Mouse (Mus musculus) small intestine, adult 2 months (tissue): Measurements from ENCODE around the gene B3gat3. TPM values are rescaled to one million over a fixed set of nuclear protein-coding genes. Genes with fewer than 3 reads are reported as not detected.
A peak's percentile ranks its signal among the peaks of the same experiment; 100 is the strongest.

Experiments used
- H3K27ac ChIP-seq: fragments of 200-500 bp; 2 replicates; pipeline ENCODE4 v1.5.1; 2012; ENCODE audit warnings: low read depth, low read length, control low read depth, inconsistent platforms; ENCODE audit not compliant: insufficient read depth
- H3K27me3 ChIP-seq: fragments of 200-500 bp; 2 replicates; pipeline ENCODE4 v1.6.1; 2012; ENCODE audit warnings: mild to moderate bottlenecking, moderate library complexity, low read length, inconsistent platforms; ENCODE audit not compliant: control insufficient read depth, insufficient read depth
- H3K36me3 ChIP-seq: fragments of 200-500 bp; 2 replicates; pipeline ENCODE4 v1.6.1; 2012; ENCODE audit warnings: mild to moderate bottlenecking, low read length, control low read depth, inconsistent platforms; ENCODE audit not compliant: control insufficient read depth, insufficient read depth
- H3K4me1 ChIP-seq: fragments of 200-500 bp; 2 replicates; pipeline ENCODE4 v1.6.1; 2012; ENCODE audit warnings: low read length, inconsistent platforms, mixed read lengths; ENCODE audit not compliant: control insufficient read depth, insufficient read depth, insufficient read length
- H3K4me3 ChIP-seq: fragments of 200-500 bp; 2 replicates; pipeline ENCODE4 v1.5.1; 2012; ENCODE audit warnings: low read depth, mild to moderate bottlenecking, control low read depth, inconsistent platforms, low read length, moderate library complexity
- CTCF ChIP-seq: fragments of 200-500 bp; IDR thresholded peaks from 2 replicates; pipeline ENCODE4 v1.5.1; 2012; ENCODE audit warnings: low read depth, mild to moderate bottlenecking, control low read depth, inconsistent platforms, low read length, moderate library complexity, mixed read lengths; ENCODE audit not compliant: insufficient replicate concordance, insufficient read length; ENCODE audit errors: extremely low read depth
- POLR2A ChIP-seq: fragments of 200-500 bp; IDR thresholded peaks from 2 replicates; pipeline ENCODE4 v1.6.1; 2012; ENCODE audit warnings: low read depth, mild to moderate bottlenecking, control low read depth, inconsistent platforms, low read length, moderate library complexity
- WGBS: fragments of 180-500 bp; shearing (Covaris S2); methylation state at CpG from one replicate; pipeline ENCODE4 v1.1.7; 2018; 5-methylcytosine and 5-hydroxymethylcytosine counted together
- polyA plus RNA-seq: library from polyadenylated mRNA; depleted of rRNA; stranded (reverse); fragments of >200 nt; gene quantifications from 2 replicates; pipeline ENCODE4 v1.2.3, GENCODE M21; 2012

The B3gat3 gene
- polyA plus RNA-seq, 1 experiment: 69.5 TPM

DNA sequence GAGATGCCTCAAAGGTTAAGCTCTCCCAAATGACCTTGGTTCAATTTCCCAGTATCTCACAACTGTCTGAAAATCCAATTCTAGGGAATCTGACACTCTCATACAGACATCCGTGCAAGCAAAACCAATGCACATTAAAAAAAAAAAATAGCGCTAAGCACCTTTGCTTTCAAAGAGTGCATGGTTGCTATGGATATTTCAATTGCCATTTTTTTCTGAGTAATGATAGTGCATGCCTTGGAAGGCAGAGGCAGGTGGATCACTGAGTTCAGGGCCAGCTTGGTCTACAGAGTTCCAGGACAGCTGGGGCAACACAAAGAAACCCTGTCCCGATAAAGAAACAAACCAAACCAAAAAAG is 39.2 kb upstream of the B3gat3 start:
- WGBS: 4% methylated on average over 3 of the region's 3 CpGs
- H3K27me3 ChIP-seq: no peaks in the 10 kb centered on the region

DNA sequence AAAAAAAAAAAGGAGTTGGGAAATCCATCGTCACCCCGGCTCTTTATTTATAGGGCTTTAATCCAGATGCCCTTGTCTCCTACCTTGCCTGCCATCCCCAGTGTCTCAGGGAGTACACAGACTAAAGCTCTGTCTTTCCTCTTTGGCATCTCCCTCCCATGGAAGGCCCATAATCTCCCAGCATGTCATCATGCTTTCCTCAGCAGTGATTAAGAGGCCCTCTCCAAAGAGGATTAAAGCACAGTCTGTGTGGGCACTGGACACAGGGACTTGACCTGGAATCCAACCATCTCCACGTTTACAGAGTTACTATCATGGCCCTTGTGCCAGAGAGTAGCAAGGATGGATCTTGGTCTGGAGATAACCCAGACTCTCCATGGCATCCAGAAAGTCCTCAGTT is 36.6 kb upstream of the B3gat3 start, which contains the start of the genes Lbhd1 and Gm49403:
Gene Lbhd1 (plus strand): TSS at position 117 of the 400 bp plus-strand sequence.
Gene Gm49403 (plus strand): TSS at position 315 of the 400 bp plus-strand sequence.
- Histone ChIP-seq H3K4me3 (no peak within 1 kb of the TSS), H3K4me1 (no peaks in the 10 kb centered on the region; the same call in 1 of the 2 replicates), H3K27ac (no peak within 1 kb of the TSS), H3K27me3 (no peaks in the 10 kb centered on the region), H3K36me3 (no peaks in the 10 kb centered on the region)
- TF ChIP-seq CTCF: no peak
- no peak for TF ChIP-seq POLR2A
- WGBS: 70% methylated on average over 3 of the region's 3 CpGs

More for the DNA sequence above, 39.2 kb upstream of the B3gat3 start:
- H3K4me1 ChIP-seq: no peaks in the 10 kb centered on the region
- H3K36me3 ChIP-seq: peaks cover 5% of the 10 kb centered on the region
- TF ChIP-seq CTCF (no peak), POLR2A (no peak)
- no peak overlapping the region for H3K27ac ChIP-seq
- H3K4me3 ChIP-seq: peak overlapping the region; percentile 84

- H3K27me3 ChIP-seq: no peaks in the 10 kb centered on the region
- 59% methylated on average over 1 of the region's 1 CpGs for whole genome bisulfite sequencing
- no peak for TF ChIP-seq POLR2A
- TF ChIP-seq CTCF: no peak
- H3K4me1 ChIP-seq: no peaks in the 10 kb centered on the region; the same call in 1 of the 2 replicates
- no peak overlapping the region for H3K4me3 ChIP-seq
- H3K36me3 ChIP-seq: peaks cover 5% of the 10 kb centered on the region; the same call in 1 of the 2 replicates
- H3K27ac ChIP-seq: no peak overlapping the region
These were observed 33.1 kb upstream of the B3gat3 start for GRCm38 (mm10) chr19:8886916-8887584.

GRCm38 (mm10) chr19:8887585-8888463 is 32.4 kb upstream of the B3gat3 start:
- Histone ChIP-seq H3K4me1 (no peaks in the 10 kb centered on the region; the same call in 1 of the 2 replicates), H3K4me3 (peak overlapping the region; percentile 86), H3K36me3 (peaks cover 5% of the 10 kb centered on the region; the same call in 1 of the 2 replicates), H3K27me3 (no peaks in the 10 kb centered on the region), H3K27ac (peak overlapping the region; percentile 35)
- 12% methylated on average over 19 of the region's 19 CpGs for WGBS
- no peak for TF ChIP-seq POLR2A
- no peak for TF ChIP-seq CTCF

DNA sequence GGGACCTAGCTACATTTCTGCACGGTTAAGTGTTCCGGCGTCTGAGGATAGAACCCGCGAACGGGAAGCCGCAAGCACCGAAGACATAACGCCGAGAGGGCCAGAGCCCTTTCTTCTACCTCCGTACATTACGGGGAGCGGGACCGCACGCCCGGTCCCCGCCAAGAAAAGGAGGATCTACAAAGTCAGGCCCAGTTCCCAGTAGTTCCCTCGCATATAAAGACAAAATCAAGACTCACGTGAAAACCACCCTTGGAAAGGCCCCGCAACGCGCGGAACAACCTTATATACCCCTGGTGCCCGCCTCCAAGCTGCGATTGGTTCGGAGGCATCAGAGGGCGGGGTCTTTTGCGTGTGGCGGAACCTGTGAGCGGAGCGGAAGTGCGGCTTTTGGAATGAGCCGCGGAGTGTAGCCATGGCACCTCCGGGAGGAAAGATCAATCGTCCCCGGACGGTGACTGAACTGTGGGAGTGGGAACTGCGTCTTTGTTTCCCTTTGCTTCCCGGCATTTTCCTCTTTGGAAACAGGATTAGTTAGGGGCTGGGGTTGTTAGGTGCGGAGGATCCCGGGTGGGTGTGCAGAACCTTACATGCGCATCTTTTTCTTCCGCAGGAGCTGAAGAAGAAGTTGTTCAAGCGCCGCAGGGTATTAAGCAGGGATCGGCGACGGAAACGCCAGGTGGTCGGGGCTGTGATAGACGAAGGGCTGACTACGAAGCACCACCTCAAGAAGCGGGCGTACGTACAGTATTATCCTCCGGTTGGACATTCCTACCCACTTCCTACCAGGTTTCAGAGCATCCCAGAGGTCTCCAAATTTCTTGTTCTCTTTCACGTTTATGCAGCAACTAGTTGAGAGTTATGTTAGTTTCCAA is 31.4 kb upstream of the B3gat3 start, which contains the start of the genes 1810009A15Rik and Gm49416:
Gene 1810009A15Rik (plus strand): TSS at position 343 of the 875 bp plus-strand sequence.
Gene Gm49416 (plus strand): TSS at position 416 of the 875 bp plus-strand sequence.
- Histone ChIP-seq H3K36me3 (peaks cover 5% of the 10 kb centered on the region; the same call in 1 of the 2 replicates), H3K27me3 (no peaks in the 10 kb centered on the region), H3K4me3 (peak within 1 kb of the TSS; percentile 86), H3K4me1 (no peaks in the 10 kb centered on the region; the same call in 1 of the 2 replicates), H3K27ac (peak within 1 kb of the TSS; percentile 75)
- under 1% methylated on average over 58 of the region's 58 CpGs for WGBS
- TF ChIP-seq CTCF (no peak), POLR2A (peak; percentile 92)

- peaks cover 13% of the 10 kb centered on the region; the same call in 1 of the 2 replicates for H3K36me3 ChIP-seq
- H3K4me1 ChIP-seq: peaks cover 8% of the 10 kb centered on the region
- WGBS: 1% methylated on average over 54 of the region's 54 CpGs
- TF ChIP-seq CTCF (no peak), POLR2A (peak; percentile 64)
- no peaks in the 10 kb centered on the region for H3K27me3 ChIP-seq
- peak within 1 kb of the TSS; percentile 99 for H3K4me3 ChIP-seq
- peak within 1 kb of the TSS; percentile 46 for H3K27ac ChIP-seq
These were observed 27.1 kb upstream of the B3gat3 start, which contains the start of gene Ints5 for GRCm38 (mm10) chr19:8892829-8893766. Ints5 (plus strand) TSS chr19:8893005.
